Mouse (Mus musculus): ENCODE results near the gene Baiap3.
"Not testable (repeated sequence)": the region's sequence is repeated elsewhere in the genome, so short reads cannot be mapped to it uniquely, and the experiment has no call there.

Baiap3 gene

GRCm38 (mm10) chr17:25248033-25248750 is 8.0 kb downstream of the Baiap3 start:
- no peak for DNase-seq (ENCODE audit: low read depth, low spot score)

GRCm38 (mm10) chr17:25244239-25244638 is 11.9 kb downstream of the Baiap3 start:
- DNase-seq (ENCODE audit: low read depth, low spot score), result no peak

- no peak for DNase-seq (ENCODE audit: low read depth, low spot score)
Observed at GRCm38 (mm10) chr17:25243131-25243780, 12.9 kb downstream of the Baiap3 start.

GRCm38 (mm10) chr17:25239695-25240636 is 16.2 kb downstream of the Baiap3 start, which contains the start of the genes Gnptg and Tsr3:
Gene Gnptg (minus strand): TSS chr17:25240124.
Gene Tsr3 (plus strand): TSS chr17:25240170.
- DNase-seq (ENCODE audit: low read depth, low spot score), result peak; percentile 87

GRCm38 (mm10) chr17:25235635-25236034 is 20.5 kb downstream of the Baiap3 start:
- DNase-seq (ENCODE audit: low read depth, low spot score), result peak; percentile 21

GRCm38 (mm10) chr17:25231621-25232020 is 24.5 kb downstream of the Baiap3 start:
- not testable (repeated sequence) for DNase-seq (ENCODE audit: low read depth, low spot score)

GRCm38 (mm10) chr17:25230700-25231099 is 25.5 kb downstream of the Baiap3 start:
- no peak for DNase-seq (ENCODE audit: low read depth, low spot score)

GRCm38 (mm10) chr17:25230014-25230655 is 26.0 kb downstream of the Baiap3 start:
- DNase-seq (ENCODE audit: low read depth, low spot score), result not testable (repeated sequence)

GRCm38 (mm10) chr17:25227991-25228390 is 28.2 kb downstream of the Baiap3 start:
- no peak for DNase-seq (ENCODE audit: low read depth, low spot score)

GRCm38 (mm10) chr17:25225659-25226058 is 30.5 kb downstream of the Baiap3 start:
- DNase-seq (ENCODE audit: low read depth, low spot score), result no peak

GRCm38 (mm10) chr17:25224586-25225222 is 31.5 kb downstream of the Baiap3 start:
- no peak for DNase-seq (ENCODE audit: low read depth, low spot score)

- DNase-seq (ENCODE audit: low read depth, low spot score), result no peak
Observed at GRCm38 (mm10) chr17:25222951-25223601, 33.1 kb downstream of the Baiap3 start.

GRCm38 (mm10) chr17:25222504-25222940 is 33.6 kb downstream of the Baiap3 start:
- DNase-seq (ENCODE audit: low read depth, low spot score), result not testable (repeated sequence)

- DNase-seq (ENCODE audit: low read depth, low spot score), result no peak
Observed at GRCm38 (mm10) chr17:25221821-25222503, 34.2 kb downstream of the Baiap3 start.

GRCm38 (mm10) chr17:25220746-25221145 is 35.4 kb downstream of the Baiap3 start:
- no peak for DNase-seq (ENCODE audit: low read depth, low spot score)

- DNase-seq (ENCODE audit: low read depth, low spot score), result no peak
Observed at GRCm38 (mm10) chr17:25219492-25220295, 36.5 kb downstream of the Baiap3 start.

GRCm38 (mm10) chr17:25218967-25219366 is 37.2 kb downstream of the Baiap3 start:
- DNase-seq (ENCODE audit: low read depth, low spot score), result no peak

- DNase-seq (ENCODE audit: low read depth, low spot score), result no peak
Observed at GRCm38 (mm10) chr17:25215431-25215830, 40.7 kb downstream of the Baiap3 start.

GRCm38 (mm10) chr17:25211705-25212104 is 44.5 kb downstream of the Baiap3 start:
- no peak for DNase-seq (ENCODE audit: low read depth, low spot score)
